Mouse (Mus musculus) MEL (cell line): ENCODE data around the gene Asns.

Source experiments
- CTCF ChIP-seq, 3 experiments: IDR thresholded peaks in 2 of 3; conservative IDR thresholded peaks in 1 of 3; 2 replicates each; pipeline ENCODE4 v1.5.1; 2011 to 2012; ENCODE audit warnings: low read length in 3 of 3, low read depth in 2 of 3, mild to moderate bottlenecking in 2 of 3, improper control_type of control experiment in 1 of 3, inconsistent platforms in 1 of 3, mixed read lengths in 1 of 3, moderate library complexity in 1 of 3; ENCODE audit not compliant: control insufficient read depth in 1 of 3, insufficient read depth in 1 of 3, poor library complexity in 1 of 3, severe bottlenecking in 1 of 3
- ELF1 ChIP-seq: IDR thresholded peaks from 2 replicates; pipeline ENCODE4 v1.6.1; 2014; ENCODE audit warnings: low read depth, mild to moderate bottlenecking, inconsistent platforms, low read length, improper control_type of control experiment, moderate library complexity
- GATA1 ChIP-seq: IDR thresholded peaks from 2 replicates; pipeline ENCODE4 v1.6.1; 2011; ENCODE audit warnings: low read depth, low read length, improper control_type of control experiment
- HCFC1 ChIP-seq: IDR thresholded peaks from 2 replicates; pipeline ENCODE4 v1.6.1; 2012; ENCODE audit warnings: low read depth, mild to moderate bottlenecking, inconsistent platforms, low read length, improper control_type of control experiment, moderate library complexity
- MAX ChIP-seq: IDR thresholded peaks from 2 replicates; pipeline ENCODE4 v1.6.1; 2011; ENCODE audit warnings: low read length, improper control_type of control experiment
- MAZ ChIP-seq: IDR thresholded peaks from 2 replicates; pipeline ENCODE4 v1.6.1; 2012; ENCODE audit warnings: low read depth, mild to moderate bottlenecking, inconsistent platforms, low read length, improper control_type of control experiment
- POLR2A ChIP-seq, 2 experiments: IDR thresholded peaks; 2 replicates each; pipeline ENCODE4 v1.6.1; 2011 to 2012; ENCODE audit warnings: low read length in 2 of 2, mild to moderate bottlenecking in 2 of 2, control low read depth in 1 of 2, improper control_type of control experiment in 1 of 2, low read depth in 1 of 2, moderate library complexity in 1 of 2; ENCODE audit not compliant: control insufficient read depth in 1 of 2, insufficient read depth in 1 of 2, poor library complexity in 1 of 2
- RCOR1 ChIP-seq: IDR thresholded peaks from 2 replicates; pipeline ENCODE4 v1.6.1; 2012; ENCODE audit warnings: low read depth, mild to moderate bottlenecking, inconsistent platforms, low read length, improper control_type of control experiment
- UBTF ChIP-seq: IDR thresholded peaks from 2 replicates; pipeline ENCODE4 v1.6.1; 2012; ENCODE audit warnings: low read depth, mild to moderate bottlenecking, inconsistent platforms, low read length, improper control_type of control experiment, moderate library complexity, borderline replicate concordance; ENCODE audit not compliant: insufficient read depth
- USF2 ChIP-seq, 2 experiments: IDR thresholded peaks; 2 replicates each; pipeline ENCODE4 v1.6.1; 2011 to 2012; ENCODE audit warnings: improper control_type of control experiment in 2 of 2, low read length in 2 of 2, borderline replicate concordance in 1 of 2, inconsistent platforms in 1 of 2, low read depth in 1 of 2, mild to moderate bottlenecking in 1 of 2; ENCODE audit not compliant: insufficient read depth in 1 of 2
- ZC3H11A ChIP-seq: IDR thresholded peaks from 2 replicates; pipeline ENCODE4 v1.6.1; 2012; ENCODE audit warnings: low read depth, mild to moderate bottlenecking, inconsistent platforms, low read length, improper control_type of control experiment

DNA sequence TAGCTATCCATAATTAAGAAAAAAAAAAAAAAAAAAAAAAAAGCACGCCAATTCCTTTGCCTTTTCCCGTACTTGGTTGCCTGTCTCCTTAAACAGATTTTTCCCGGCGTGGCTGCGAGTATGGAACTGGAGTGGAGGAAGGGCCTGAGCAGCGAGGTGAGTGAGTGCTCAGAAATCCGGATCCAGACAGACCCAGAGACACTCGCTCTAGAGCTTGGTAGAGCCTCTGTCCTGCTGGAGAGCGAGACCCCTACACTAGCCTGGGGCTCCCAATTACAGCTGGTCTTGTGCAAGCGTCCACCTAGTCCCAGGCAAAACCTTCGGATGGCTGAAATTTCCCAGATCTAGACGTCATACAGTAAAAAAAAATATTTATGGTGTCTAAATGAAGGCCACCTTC lies 603 bp downstream of the Asns start:
- TF ChIP-seq MAZ: no peak
- no peak for TF ChIP-seq CTCF (IDR thresholded peaks at IDR 0.05 in 2 of 3, conservative IDR thresholded peaks at IDR 0.05 in 1 of 3; ENCODE audit: control insufficient read depth in 1 of 3, insufficient read depth in 1 of 3, low read depth in 2 of 3, low read length in 3 of 3, poor library complexity in 1 of 3, severe bottlenecking in 1 of 3)
- TF ChIP-seq GATA1: no peak; the same call in 1 of the 2 replicates
- TF ChIP-seq USF2 (IDR thresholded peaks at IDR 0.05; ENCODE audit: borderline replicate concordance in 1 of 2, insufficient read depth in 1 of 2, low read depth in 1 of 2, low read length in 2 of 2): no peak
- no peak for TF ChIP-seq RCOR1
- TF ChIP-seq POLR2A (IDR thresholded peaks at IDR 0.05; ENCODE audit: control insufficient read depth in 1 of 2, insufficient read depth in 1 of 2, low read depth in 1 of 2, low read length in 2 of 2, poor library complexity in 1 of 2): no peak
- no peak for TF ChIP-seq HCFC1
- no peak for TF ChIP-seq ZC3H11A
- TF ChIP-seq ELF1: no peak
- no peak for TF ChIP-seq UBTF
- no peak for TF ChIP-seq MAX
